10 mouse cellular contexts compared by ENCODE assay signal in genomic region chr2:84725770-84726169, GRCm38 (mm10). TPM values are rescaled to one million over a fixed set of nuclear protein-coding genes. Genes with fewer than 3 reads are reported as not detected.
DNase-seq lines count a peak whose midpoint lies in the region; ATAC-seq and TF ChIP-seq lines count a peak whose summit lies in the region.
"Had no signal": no experiment of that assay in that cellular context is flagged by ENCODE, and none has a peak within 500 bp of the region (broad histone marks: within the 10 kb centered on the region; RNA-seq: fewer than 3 reads in every experiment).

No protein-coding gene starts in this region.

- H3K4me1 ChIP-seq in forebrain, embryonic 14.5 days (ENCODE audit: control insufficient read depth, insufficient read depth, low read length): peaks cover 8% of the 10 kb centered on the region
- H3K4me1 ChIP-seq in forebrain, postnatal 0 days (ENCODE audit: insufficient read depth): peaks cover 9% of the 10 kb centered on the region; the same call in 1 of the 2 replicates
- peaks cover 46% of the 10 kb centered on the region for H3K4me1 ChIP-seq in megakaryocyte, embryonic 14.5 days
- 0 out of 2 replicates have a peak, but pooled peaks cover 3% of the 10 kb centered on the region for H3K4me1 ChIP-seq in intestine, postnatal 0 days (replicated peaks; ENCODE audit: control insufficient read depth, insufficient read depth, low read length)
- peaks cover 29% of the 10 kb centered on the region for H3K4me1 ChIP-seq in neural tube, embryonic 15.5 days

- H3K9ac ChIP-seq in forebrain, embryonic 14.5 days (ENCODE audit: low read length): no peak overlapping the region
- no peak overlapping the region for H3K9ac ChIP-seq in forebrain, postnatal 0 days
- H3K9ac ChIP-seq in intestine, postnatal 0 days (ENCODE audit: low read depth, low read length): no peak overlapping the region
- no peak overlapping the region for H3K9ac ChIP-seq in neural tube, embryonic 15.5 days (replicated peaks)

- no peak overlapping the region for H3K4me3 ChIP-seq in forebrain, embryonic 14.5 days (ENCODE audit: low read depth, low read length)
- H3K4me3 ChIP-seq in forebrain, postnatal 0 days (ENCODE audit: low read depth, low read length): no peak overlapping the region
- H3K4me3 ChIP-seq in megakaryocyte, embryonic 14.5 days (replicated peaks): peak overlapping the region; percentile 95
- no peak overlapping the region for H3K4me3 ChIP-seq in intestine, postnatal 0 days (ENCODE audit: low read depth, low read length)
- peak overlapping the region; percentile 61; the same call in 1 of the 2 replicates for H3K4me3 ChIP-seq in neural tube, embryonic 15.5 days (replicated peaks)

- H3K4me2 ChIP-seq in forebrain, embryonic 14.5 days (ENCODE audit: low read length): peak overlapping the region; percentile 93; the same call in 1 of the 2 replicates
- H3K4me2 ChIP-seq in forebrain, postnatal 0 days (ENCODE audit: low read depth): no peak overlapping the region
- H3K4me2 ChIP-seq in intestine, postnatal 0 days (replicated peaks; ENCODE audit: low read depth): peak overlapping the region; percentile 83
- peak overlapping the region; percentile 82 for H3K4me2 ChIP-seq in neural tube, embryonic 15.5 days

- no peak overlapping the region for H3K27ac ChIP-seq in forebrain, embryonic 14.5 days (ENCODE audit: low read depth, low read length)
- H3K27ac ChIP-seq in forebrain, postnatal 0 days (ENCODE audit: low read depth, low read length): no peak overlapping the region
- H3K27ac ChIP-seq in intestine, postnatal 0 days (ENCODE audit: low read depth, low read length): no peak overlapping the region
- no peak overlapping the region for H3K27ac ChIP-seq in neural tube, embryonic 15.5 days (replicated peaks)

- no peak for ATAC-seq in forebrain, embryonic 14.5 days
- no peak for ATAC-seq in forebrain, postnatal 0 days
- ATAC-seq in megakaryocyte, adult 5-6 weeks (ENCODE audit: poor library complexity, severe bottlenecking): no peak
- no peak for ATAC-seq in intestine, postnatal 0 days
- no peak for ATAC-seq in neural tube, embryonic 15.5 days (ENCODE audit: low FRiP score)

- no peaks in the 10 kb centered on the region for H3K27me3 ChIP-seq in forebrain, embryonic 14.5 days (replicated peaks; ENCODE audit: control insufficient read depth, insufficient read depth, low read length)
- no peaks in the 10 kb centered on the region for H3K27me3 ChIP-seq in forebrain, postnatal 0 days (ENCODE audit: insufficient read depth, low read length)
- H3K27me3 ChIP-seq in megakaryocyte, embryonic 14.5 days (replicated peaks): no peaks in the 10 kb centered on the region
- no peaks in the 10 kb centered on the region for H3K27me3 ChIP-seq in intestine, postnatal 0 days (replicated peaks; ENCODE audit: control insufficient read depth, insufficient read depth, low read length)
- no peaks in the 10 kb centered on the region for H3K27me3 ChIP-seq in neural tube, embryonic 15.5 days (replicated peaks)

- no peak for TF ChIP-seq CTCF in forebrain, postnatal 0 days (IDR thresholded peaks at IDR 0.05; ENCODE audit: low read depth)
- no peak for TF ChIP-seq CTCF in intestine, postnatal 0 days (IDR thresholded peaks at IDR 0.05; ENCODE audit: low read depth)

- no peaks in the 10 kb centered on the region for H3K9me3 ChIP-seq in forebrain, embryonic 14.5 days (replicated peaks; ENCODE audit: control insufficient read depth, low read length)
- no peaks in the 10 kb centered on the region for H3K9me3 ChIP-seq in forebrain, postnatal 0 days (ENCODE audit: low read length)
- no peaks in the 10 kb centered on the region for H3K9me3 ChIP-seq in megakaryocyte, embryonic 14.5 days
- no peaks in the 10 kb centered on the region for H3K9me3 ChIP-seq in intestine, postnatal 0 days (ENCODE audit: control insufficient read depth)
- no peaks in the 10 kb centered on the region for H3K9me3 ChIP-seq in neural tube, embryonic 15.5 days (replicated peaks)

- DNase-seq in forebrain, embryonic 14.5 days (ENCODE audit: low spot score): no peak
- DNase-seq in forebrain, postnatal 0 days: no peak
- no peak for DNase-seq in adrenal gland, adult 2 months
- DNase-seq in cerebellum, adult 8-10 months: no peak
- DNase-seq: cerebellum, postnatal 36 days; kidney, postnatal 14 days had no signal

- 94% methylated on average over 10 of the region's 10 CpGs for WGBS in forebrain, embryonic 14.5 days
- WGBS in forebrain, postnatal 0 days: 95% methylated on average over 10 of the region's 10 CpGs
- 94% methylated on average over 10 of the region's 10 CpGs for WGBS in intestine, postnatal 0 days
- WGBS in neural tube, embryonic 15.5 days: 97% methylated on average over 10 of the region's 10 CpGs

- H3K36me3 ChIP-seq in forebrain, embryonic 14.5 days (ENCODE audit: control insufficient read depth, insufficient read depth, low read length): peaks cover 42% of the 10 kb centered on the region
- H3K36me3 ChIP-seq in forebrain, postnatal 0 days (ENCODE audit: insufficient read depth): peaks cover 19% of the 10 kb centered on the region
- peaks cover 49% of the 10 kb centered on the region for H3K36me3 ChIP-seq in megakaryocyte, embryonic 14.5 days (replicated peaks; ENCODE audit: low read length)
- H3K36me3 ChIP-seq in intestine, postnatal 0 days (ENCODE audit: control insufficient read depth, insufficient read depth): peaks cover 21% of the 10 kb centered on the region; the same call in 1 of the 2 replicates
- H3K36me3 ChIP-seq in neural tube, embryonic 15.5 days: peaks cover 22% of the 10 kb centered on the region

RNA-seq across cellular contexts. Expression of gene Clp1, which starts 1.4 kb away (rescaled TPM):
- 28.7 and 32.3 TPM in 2 replicates for polyA plus RNA-seq in forebrain, embryonic 14.5 days (2014; fragmentation: Nextera tagmentation; extraction: Ambion mirVana)
- total RNA-seq in forebrain, postnatal 0 days (2014; rRNA removed): 13.2 and 18.7 TPM in 2 replicates
- 15.6 and 15.8 TPM in 2 replicates for polyA plus RNA-seq in forebrain, postnatal 0 days (2015; fragmentation: Nextera tagmentation; extraction: Ambion mirVana)
- polyA plus RNA-seq in megakaryocyte, embryonic 14.5 days (2012; ENCODE audit: insufficient read depth, low replicate concordance): 0.70 TPM in 1 of 2 replicates, not detected in the other
- total RNA-seq in megakaryocyte, adult 5-6 weeks (2015): 33.1 and 34.5 TPM in 2 replicates
- total RNA-seq in megakaryocyte, adult 5-6 weeks (2017): 33.1 and 36.2 TPM in 2 replicates
- 18.1 and 21.8 TPM in 2 replicates for polyA plus RNA-seq in intestine, postnatal 0 days (2015; fragmentation: Nextera tagmentation; extraction: Ambion mirVana)
- polyA plus RNA-seq in neural tube, embryonic 15.5 days (2015; fragmentation: Nextera tagmentation; extraction: Ambion mirVana): 19.7 and 23.8 TPM in 2 replicates
- total RNA-seq in adrenal gland, adult 2 months (2021): 10 to 100 TPM; 11.4 to 16.8 TPM
- polyA plus RNA-seq in adrenal gland, adult 2 months (2012; rRNA removed): 5.1 and 5.3 TPM in 2 replicates

RNA-seq across cellular contexts. Expression of gene Ypel4, which starts 8.1 kb away (rescaled TPM):
- 14.2 and 16.3 TPM in 2 replicates for polyA plus RNA-seq in forebrain, embryonic 14.5 days (2014; fragmentation: Nextera tagmentation; extraction: Ambion mirVana)
- total RNA-seq in forebrain, postnatal 0 days (2014; rRNA removed): 14.8 and 15.0 TPM in 2 replicates
- polyA plus RNA-seq in forebrain, postnatal 0 days (2015; fragmentation: Nextera tagmentation; extraction: Ambion mirVana): 7.4 and 9.3 TPM in 2 replicates
- polyA plus RNA-seq in megakaryocyte, embryonic 14.5 days (2012; ENCODE audit: insufficient read depth, low replicate concordance): 2.6 and 2.9 TPM in 2 replicates
- 0.16 and 0.82 TPM in 2 replicates for total RNA-seq in megakaryocyte, adult 5-6 weeks (2015)
- total RNA-seq in megakaryocyte, adult 5-6 weeks (2017): 0.40 and 0.69 TPM in 2 replicates
- polyA plus RNA-seq in intestine, postnatal 0 days (2015; fragmentation: Nextera tagmentation; extraction: Ambion mirVana): 1.8 and 1.9 TPM in 2 replicates
- 15.0 and 16.2 TPM in 2 replicates for polyA plus RNA-seq in neural tube, embryonic 15.5 days (2015; fragmentation: Nextera tagmentation; extraction: Ambion mirVana)
- total RNA-seq in adrenal gland, adult 2 months (2021): 1 to 10 TPM; 3.8 to 7.2 TPM
- 9.8 and 17.2 TPM in 2 replicates for polyA plus RNA-seq in adrenal gland, adult 2 months (2012; rRNA removed)

RNA-seq across cellular contexts. Expression of gene Zdhhc5, which starts 10.8 kb away (rescaled TPM):
- 16.5 and 23.6 TPM in 2 replicates for polyA plus RNA-seq in forebrain, embryonic 14.5 days (2014; fragmentation: Nextera tagmentation; extraction: Ambion mirVana)
- total RNA-seq in forebrain, postnatal 0 days (2014; rRNA removed): 22.9 and 27.5 TPM in 2 replicates
- 13.1 TPM in 2 replicates for polyA plus RNA-seq in forebrain, postnatal 0 days (2015; fragmentation: Nextera tagmentation; extraction: Ambion mirVana)
- polyA plus RNA-seq in megakaryocyte, embryonic 14.5 days (2012; ENCODE audit: insufficient read depth, low replicate concordance): 14.8 and 20.0 TPM in 2 replicates
- total RNA-seq in megakaryocyte, adult 5-6 weeks (2015): 39.8 and 42.7 TPM in 2 replicates
- 32.6 and 37.9 TPM in 2 replicates for total RNA-seq in megakaryocyte, adult 5-6 weeks (2017)
- polyA plus RNA-seq in intestine, postnatal 0 days (2015; fragmentation: Nextera tagmentation; extraction: Ambion mirVana): 27.6 and 28.4 TPM in 2 replicates
- 15.6 and 17.6 TPM in 2 replicates for polyA plus RNA-seq in neural tube, embryonic 15.5 days (2015; fragmentation: Nextera tagmentation; extraction: Ambion mirVana)
- total RNA-seq in adrenal gland, adult 2 months (2021): 10 to 100 TPM; 61.7 to 74.4 TPM
- polyA plus RNA-seq in adrenal gland, adult 2 months (2012; rRNA removed): 37.5 and 46.3 TPM in 2 replicates

RNA-seq across cellular contexts. Expression of gene Gm19426, which starts 17.7 kb away (rescaled TPM):
- 3.1 and 3.8 TPM in 2 replicates for polyA plus RNA-seq in forebrain, embryonic 14.5 days (2014; fragmentation: Nextera tagmentation; extraction: Ambion mirVana)
- 2.2 and 3.0 TPM in 2 replicates for total RNA-seq in forebrain, postnatal 0 days (2014; rRNA removed)
- 2.2 and 2.6 TPM in 2 replicates for polyA plus RNA-seq in forebrain, postnatal 0 days (2015; fragmentation: Nextera tagmentation; extraction: Ambion mirVana)
- polyA plus RNA-seq in megakaryocyte, embryonic 14.5 days (2012; ENCODE audit: insufficient read depth, low replicate concordance): 3.0 TPM in 1 of 2 replicates, not detected in the other
- not detected in 2 replicates for total RNA-seq in megakaryocyte, adult 5-6 weeks (2015)
- total RNA-seq in megakaryocyte, adult 5-6 weeks (2017): not detected in 2 replicates
- polyA plus RNA-seq in intestine, postnatal 0 days (2015; fragmentation: Nextera tagmentation; extraction: Ambion mirVana): 2.2 and 2.5 TPM in 2 replicates
- polyA plus RNA-seq in neural tube, embryonic 15.5 days (2015; fragmentation: Nextera tagmentation; extraction: Ambion mirVana): 5.0 and 5.9 TPM in 2 replicates
- 1 to 10 TPM in 1 of 2 experiments, under 1 TPM in 1; 0.98 to 2.6 TPM for total RNA-seq in adrenal gland, adult 2 months (2021)
- polyA plus RNA-seq in adrenal gland, adult 2 months (2012; rRNA removed): 0.65 and 1.0 TPM in 2 replicates

RNA-seq across cellular contexts. Expression of gene Tmx2, which starts 46.8 kb away (rescaled TPM):
- polyA plus RNA-seq in forebrain, embryonic 14.5 days (2014; fragmentation: Nextera tagmentation; extraction: Ambion mirVana): 223 and 231 TPM in 2 replicates
- total RNA-seq in forebrain, postnatal 0 days (2014; rRNA removed): 115 and 130 TPM in 2 replicates
- polyA plus RNA-seq in forebrain, postnatal 0 days (2015; fragmentation: Nextera tagmentation; extraction: Ambion mirVana): 206 and 248 TPM in 2 replicates
- polyA plus RNA-seq in megakaryocyte, embryonic 14.5 days (2012; ENCODE audit: insufficient read depth, low replicate concordance): 2.4 TPM in 1 of 2 replicates, not detected in the other
- 42.4 and 49.0 TPM in 2 replicates for total RNA-seq in megakaryocyte, adult 5-6 weeks (2015)
- total RNA-seq in megakaryocyte, adult 5-6 weeks (2017): 29.4 and 38.5 TPM in 2 replicates
- polyA plus RNA-seq in intestine, postnatal 0 days (2015; fragmentation: Nextera tagmentation; extraction: Ambion mirVana): 81.7 and 85.0 TPM in 2 replicates
- polyA plus RNA-seq in neural tube, embryonic 15.5 days (2015; fragmentation: Nextera tagmentation; extraction: Ambion mirVana): 298 and 334 TPM in 2 replicates
- total RNA-seq in adrenal gland, adult 2 months (2021): 100 to 1,000 TPM; 168 to 175 TPM
- 32.0 and 157 TPM in 2 replicates for polyA plus RNA-seq in adrenal gland, adult 2 months (2012; rRNA removed)

Comparison
In these comparisons a context has a peak if more than half of its experiments do, and no peak if none do; other contexts are left out.
1. H3K4me3 ChIP-seq: peak in megakaryocyte, embryonic 14.5 days (single experiment) and neural tube, embryonic 15.5 days (single experiment); none in forebrain, embryonic 14.5 days (single experiment), forebrain, postnatal 0 days (single experiment) and intestine, postnatal 0 days (single experiment).